In genomic region chr11:116086258-116087193, GRCm38 (mm10) we compare ENCODE assay signal across 8 mouse cellular contexts. TPM values are rescaled to one million over a fixed set of nuclear protein-coding genes. Genes with fewer than 3 reads are reported as not detected.
DNase-seq lines count a peak whose midpoint lies in the region; ATAC-seq and TF ChIP-seq lines count a peak whose summit lies in the region.

Gene Wbp2 (minus strand): TSS chr11:116086995.

- no peaks in the 10 kb centered on the region for H3K9me3 ChIP-seq in hindbrain, embryonic 10.5 days
- no peaks in the 10 kb centered on the region for H3K9me3 ChIP-seq in lung, postnatal 0 days (ENCODE audit: low read length)

- peak; percentile 48 for TF ChIP-seq CTCF in lung, postnatal 0 days (IDR thresholded peaks at IDR 0.05)

- peak; percentile 98 for DNase-seq in MN1 (ENCODE audit: low spot score)
- DNase-seq in cerebellum, adult 9-10 months: peak; percentile 99
- peak; percentile 99 for DNase-seq in hindbrain, embryonic 10.5 days (ENCODE audit: low spot score)
- DNase-seq in layer of hippocampus, adult 9-11 months: peak; percentile 100
- peak; percentile 100 for DNase-seq in lung, postnatal 0 days (ENCODE audit: low spot score)
- peak; percentile 91 for DNase-seq in ovary, postnatal 14 days (ENCODE audit: low spot score)
- DNase-seq in thymus, postnatal 14 days: peak; percentile 98

- peak within 1 kb of the TSS; percentile 62 for H3K4me3 ChIP-seq in hindbrain, embryonic 10.5 days
- peak within 1 kb of the TSS; percentile 45 for H3K4me3 ChIP-seq in lung, postnatal 0 days (ENCODE audit: low read depth, low read length)

- peak within 1 kb of the TSS; percentile 92 for H3K27ac ChIP-seq in hindbrain, embryonic 10.5 days
- peak within 1 kb of the TSS; percentile 88 for H3K27ac ChIP-seq in lung, postnatal 0 days (ENCODE audit: low read length)

- WGBS in hindbrain, embryonic 10.5 days: 6% methylated on average over 40 of the region's 43 CpGs
- WGBS in lung, postnatal 0 days: 2% methylated on average over 40 of the region's 43 CpGs

- H3K27me3 ChIP-seq in hindbrain, embryonic 10.5 days (ENCODE audit: insufficient read depth, poor library complexity, severe bottlenecking): no peaks in the 10 kb centered on the region
- no peaks in the 10 kb centered on the region for H3K27me3 ChIP-seq in lung, postnatal 0 days (replicated peaks; ENCODE audit: insufficient read depth, low read length)

- peak within 1 kb of the TSS; percentile 56 for H3K4me2 ChIP-seq in lung, postnatal 0 days (replicated peaks; ENCODE audit: low read depth, low read length)

- peaks cover 33% of the 10 kb centered on the region for H3K36me3 ChIP-seq in hindbrain, embryonic 10.5 days
- H3K36me3 ChIP-seq in lung, postnatal 0 days (ENCODE audit: insufficient read depth, low read length): peaks cover 17% of the 10 kb centered on the region; the same call in 1 of the 2 replicates

- H3K9ac ChIP-seq in lung, postnatal 0 days (replicated peaks; ENCODE audit: low read depth): peak within 1 kb of the TSS; percentile 34; the same call in 1 of the 2 replicates

- peaks cover 31% of the 10 kb centered on the region for H3K4me1 ChIP-seq in hindbrain, embryonic 10.5 days (replicated peaks)
- peaks cover 10% of the 10 kb centered on the region; the same call in 1 of the 2 replicates for H3K4me1 ChIP-seq in lung, postnatal 0 days (ENCODE audit: insufficient read depth, low read depth, low read length)

- peak; percentile 96 for ATAC-seq in frontal cortex, adult (ENCODE audit: low TSS enrichment)
- ATAC-seq in lung, postnatal 0 days: peak; percentile 97

- TF ChIP-seq EP300 in lung, postnatal 0 days (IDR thresholded peaks at IDR 0.05): no peak

RNA-seq across cellular contexts. Expression of gene Wbp2, which starts in this region (rescaled TPM):
- polyA plus RNA-seq in hindbrain, embryonic 10.5 days (2016; fragmentation: Nextera tagmentation; extraction: Ambion mirVana): 98.1 and 128 TPM in 2 replicates
- polyA plus RNA-seq in lung, postnatal 0 days (2015; fragmentation: Nextera tagmentation; extraction: Ambion mirVana): 84.8 and 108 TPM in 2 replicates

Comparison
In these comparisons a context has a peak if more than half of its experiments do, and no peak if none do; other contexts are left out.
1. Peak in every context shown above with its lines: DNase-seq, ATAC-seq, H3K4me3 ChIP-seq and H3K27ac ChIP-seq.